Mouse (Mus musculus) ES-E14 (cell line): ENCODE measurements around the gene Sun2. TPM values are rescaled to one million over a fixed set of nuclear protein-coding genes. Genes with fewer than 3 reads are reported as not detected.

Experiments used
- DNase-seq: peaks from one replicate; pipeline ENCODE4 v3.0.0-alpha.2; 2013; ENCODE audit warnings: low read depth, low spot score
- H3K27ac ChIP-seq: 2 replicates; pipeline ENCODE4 v1.5.1; 2012; ENCODE audit warnings: low read depth, mild to moderate bottlenecking, low read length, moderate library complexity, mixed read lengths; ENCODE audit not compliant: poor library complexity, insufficient read depth, severe bottlenecking
- H3K36me3 ChIP-seq: 2 replicates; pipeline ENCODE4 v1.6.1; 2012; ENCODE audit warnings: mild to moderate bottlenecking, low read length, moderate library complexity, mixed read lengths; ENCODE audit not compliant: control insufficient read depth, poor library complexity, insufficient read depth, severe bottlenecking
- H3K4me1 ChIP-seq, 2 experiments: fragments of 150-350 bp in 1 of 2; sonication (generic) in 1 of 2; 2 replicates each; pipeline ENCODE4 v1.6.1; 2012; ENCODE audit warnings: low read length in 2 of 2, mild to moderate bottlenecking in 1 of 2, mixed read lengths in 1 of 2; ENCODE audit not compliant: control insufficient read depth in 2 of 2, insufficient read depth in 2 of 2, poor library complexity in 1 of 2
- H3K4me3 ChIP-seq, 2 experiments: fragments of 150-350 bp in 1 of 2; sonication (generic) in 1 of 2; 2 replicates each; pipeline ENCODE4 v1.5.1; 2012; ENCODE audit warnings: low read length in 2 of 2, low read depth in 1 of 2, mild to moderate bottlenecking in 1 of 2, mixed read lengths in 1 of 2; ENCODE audit not compliant: insufficient read depth in 1 of 2, poor library complexity in 1 of 2, severe bottlenecking in 1 of 2
- H3K9ac ChIP-seq: 2 replicates; pipeline ENCODE4 v1.6.1; 2012; ENCODE audit warnings: low read depth, mild to moderate bottlenecking, low read length, mixed read lengths; ENCODE audit not compliant: poor library complexity, insufficient read depth, severe bottlenecking
- H3K9me3 ChIP-seq: fragments of 150-350 bp; sonication (generic); 2 replicates; pipeline ENCODE4 v1.6.1; 2012; ENCODE audit warnings: low read depth, mild to moderate bottlenecking, low read length; ENCODE audit not compliant: control insufficient read depth, insufficient read depth
- CHD2 ChIP-seq: IDR thresholded peaks from 2 replicates; pipeline ENCODE4 v1.6.1; 2014; ENCODE audit warnings: mild to moderate bottlenecking, low read depth, low read length, inconsistent platforms
- HCFC1 ChIP-seq: IDR thresholded peaks from 2 replicates; pipeline ENCODE4 v1.6.1; 2012; ENCODE audit warnings: low read length, inconsistent platforms, borderline replicate concordance; ENCODE audit not compliant: insufficient read depth
- MAFK ChIP-seq: IDR thresholded peaks from 2 replicates; pipeline ENCODE4 v1.6.1; 2014; ENCODE audit warnings: mild to moderate bottlenecking, low read depth, low read length, inconsistent platforms; ENCODE audit not compliant: insufficient read depth
- ZC3H11A ChIP-seq: IDR thresholded peaks from 2 replicates; pipeline ENCODE4 v1.6.1; 2012; ENCODE audit warnings: low read depth, mild to moderate bottlenecking, inconsistent platforms, low read length, borderline replicate concordance
- ZNF384 ChIP-seq: IDR thresholded peaks from 2 replicates; pipeline ENCODE4 v1.6.1; 2012; ENCODE audit warnings: low read depth, low read length, inconsistent platforms
- in situ Hi-C, 2 experiments: fragments of 600-800 bp; cut with MboI; formaldehyde crosslinking; loops; one replicate each; pipeline ENCODE4 v1.15.1; 2025; ENCODE audit warnings: low sequenced_read_pairs in 2 of 2, inconsistent platforms in 1 of 2; ENCODE audit not compliant: unreplicated experiment in 2 of 2
- total RNA-seq: library from RNA; depleted of rRNA; stranded (reverse); fragments of 300-350 nt; gene quantifications from 2 replicates; pipeline ENCODE4 v1.2.3, GENCODE M21; 2012

Gene Sun2
- total RNA-seq, 1 experiment, result 29.8 TPM

GRCm38 (mm10) chr15:79733640-79734039 lies 8.7 kb downstream of the Sun2 start:
- in situ Hi-C loops, result no loop called here
- Histone ChIP-seq H3K4me1 (peaks cover 0 to 2% of the 10 kb centered on the region in 2 experiments; a peak in 1 of 4 replicates), H3K9ac (no peak overlapping the region), H3K36me3 (peaks cover 9% of the 10 kb centered on the region; the same call in 1 of the 2 replicates), H3K27ac (no peak overlapping the region), H3K9me3 (no peaks in the 10 kb centered on the region), H3K4me3 (no peak overlapping the region)
- no peak for DNase-seq
- TF ChIP-seq MAFK (no peak), CHD2 (no peak), HCFC1 (no peak), ZNF384 (no peak), ZC3H11A (no peak)

GRCm38 (mm10) chr15:79733192-79733591 lies 9.1 kb downstream of the Sun2 start:
- Histone ChIP-seq H3K4me3 (no peak overlapping the region), H3K9ac (no peak overlapping the region), H3K4me1 (peaks cover 0 to 2% of the 10 kb centered on the region in 2 experiments; a peak in 1 of 4 replicates), H3K27ac (no peak overlapping the region), H3K9me3 (no peaks in the 10 kb centered on the region), H3K36me3 (peaks cover 7% of the 10 kb centered on the region; the same call in 1 of the 2 replicates)
- in situ Hi-C loops, result no loop called here
- no peak for DNase-seq
- TF ChIP-seq ZNF384 (no peak), ZC3H11A (no peak), MAFK (no peak), HCFC1 (no peak), CHD2 (no peak)

GRCm38 (mm10) chr15:79731554-79731953 lies 10.8 kb downstream of the Sun2 start:
- H3K27ac ChIP-seq, result no peak overlapping the region
- in situ Hi-C loops, result no loop called here

GRCm38 (mm10) chr15:79728731-79729388 lies 13.5 kb downstream of the Sun2 start:
- TF ChIP-seq ZC3H11A, result no peak
- no peak for TF ChIP-seq MAFK
- no peak for TF ChIP-seq HCFC1
- TF ChIP-seq ZNF384, result no peak
- TF ChIP-seq CHD2, result no peak
- in situ Hi-C loops, result no loop called here
- Histone ChIP-seq H3K4me1 (no peaks in the 10 kb centered on the region), H3K9ac (no peak overlapping the region), H3K4me3 (no peak overlapping the region), H3K27ac (no peak overlapping the region), H3K36me3 (no peaks in the 10 kb centered on the region; the same call in 1 of the 2 replicates), H3K9me3 (no peaks in the 10 kb centered on the region)
- DNase-seq, result no peak

More at GRCm38 (mm10) chr15:79731554-79731953, 10.8 kb downstream of the Sun2 start:
- no peak for DNase-seq
- no peaks in the 10 kb centered on the region for H3K9me3 ChIP-seq
- no peak for TF ChIP-seq CHD2
- TF ChIP-seq ZNF384, result no peak
- no peak for TF ChIP-seq HCFC1
- no peak for TF ChIP-seq MAFK
- no peak for TF ChIP-seq ZC3H11A
- no peaks in the 10 kb centered on the region; the same call in 1 of the 2 replicates for H3K36me3 ChIP-seq
- H3K4me3 ChIP-seq, result no peak overlapping the region
- H3K4me1 ChIP-seq, result peaks cover 0 to 2% of the 10 kb centered on the region in 2 experiments; a peak in 1 of 4 replicates
- no peak overlapping the region for H3K9ac ChIP-seq
